Mouse (Mus musculus) embryonic facial prominence, embryonic 10.5 days (tissue): Measurements from ENCODE around the gene Spryd4. TPM values are rescaled to one million over a fixed set of nuclear protein-coding genes. Genes with fewer than 3 reads are reported as not detected.
A peak's percentile ranks its signal among the peaks of the same experiment; 100 is the strongest.
"Not testable (repeated sequence)": the region's sequence is repeated elsewhere in the genome, so short reads cannot be mapped to it uniquely, and the experiment has no call there.

ENCODE experiments used
- DNase-seq: peaks from one replicate; pipeline ENCODE4 v3.0.0-alpha.2; 2017; ENCODE audit warnings: low spot score
- H3K27ac ChIP-seq: fragments of 300-500 bp; sonication (generic); replicated peaks from 2 replicates; pipeline ENCODE4 v1.5.1; 2016; ENCODE audit warnings: mild to moderate bottlenecking
- H3K27me3 ChIP-seq: fragments of 300-500 bp; sonication (generic); replicated peaks from 2 replicates; pipeline ENCODE4 v1.6.1; 2016; ENCODE audit warnings: low read depth, mild to moderate bottlenecking; ENCODE audit not compliant: poor library complexity, severe bottlenecking
- H3K36me3 ChIP-seq: fragments of 300-500 bp; sonication (generic); replicated peaks from 2 replicates; pipeline ENCODE4 v1.6.1; 2016; ENCODE audit warnings: mild to moderate bottlenecking, moderate library complexity
- H3K4me1 ChIP-seq: fragments of 300-500 bp; sonication (generic); 2 replicates; pipeline ENCODE4 v1.6.1; 2016
- H3K4me3 ChIP-seq: fragments of 300-500 bp; sonication (generic); 2 replicates; pipeline ENCODE4 v1.5.1; 2016; ENCODE audit warnings: mild to moderate bottlenecking, moderate library complexity
- H3K9me3 ChIP-seq: fragments of 300-500 bp; sonication (generic); 2 replicates; pipeline ENCODE4 v1.6.1; 2016; ENCODE audit warnings: mild to moderate bottlenecking
- WGBS: fragments of 180-500 bp; shearing (Covaris S2); methylation state at CpG from one replicate; pipeline ENCODE4 v1.1.7; 2016; 5-methylcytosine and 5-hydroxymethylcytosine counted together
- polyA plus RNA-seq: library from polyadenylated mRNA; unstranded; fragments of >200 nt; fragmentation: Nextera tagmentation; extraction: Ambion mirVana; gene quantifications from 2 replicates; pipeline ENCODE4 v1.2.1, GENCODE M21; 2016

Gene Spryd4
- polyA plus RNA-seq, 1 experiment from 2014 or later: 31.8 TPM

GRCm38 (mm10) chr10:128218387-128219117, 6.9 kb upstream of the Spryd4 start:
- Histone ChIP-seq H3K36me3 (no peaks in the 10 kb centered on the region), H3K4me1 (peaks cover 6% of the 10 kb centered on the region; the same call in 1 of the 2 replicates), H3K27me3 (peaks cover 14% of the 10 kb centered on the region), H3K9me3 (no peaks in the 10 kb centered on the region), H3K4me3 (no peak overlapping the region), H3K27ac (no peak overlapping the region)
- 94% methylated on average over 18 of the region's 18 CpGs for WGBS
- DNase-seq: no peak

- Histone ChIP-seq H3K9me3 (no peaks in the 10 kb centered on the region), H3K36me3 (0 out of 2 replicates have a peak, but pooled peaks cover 5% of the 10 kb centered on the region), H3K27me3 (peaks cover 20% of the 10 kb centered on the region), H3K27ac (no peak overlapping the region), H3K4me3 (no peak overlapping the region), H3K4me1 (peaks cover 18% of the 10 kb centered on the region)
- DNase-seq: no peak
- WGBS: 86% methylated on average over 5 of the region's 5 CpGs
Measured at GRCm38 (mm10) chr10:128214981-128215380, 3.4 kb upstream of the Spryd4 start.

- not testable (repeated sequence) for H3K9me3 ChIP-seq, H3K4me3 ChIP-seq, DNase-seq, H3K27ac ChIP-seq
- Histone ChIP-seq H3K36me3 (peaks cover 12% of the 10 kb centered on the region), H3K27me3 (peaks cover 20% of the 10 kb centered on the region), H3K4me1 (peaks cover 18% of the 10 kb centered on the region)
- WGBS: 91% methylated on average over 4 of the region's 4 CpGs
Measured at GRCm38 (mm10) chr10:128214112-128214511, 2.5 kb upstream of the Spryd4 start.

GRCm38 (mm10) chr10:128212871-128213323, 1.3 kb upstream of the Spryd4 start:
- Histone ChIP-seq H3K9me3 (no peaks in the 10 kb centered on the region), H3K27ac (no peak overlapping the region), H3K36me3 (peaks cover 20% of the 10 kb centered on the region), H3K4me3 (peak overlapping the region; percentile 52), H3K27me3 (peaks cover 20% of the 10 kb centered on the region), H3K4me1 (peaks cover 18% of the 10 kb centered on the region)
- DNase-seq: peak; percentile 69
- WGBS: 3% methylated on average over 18 of the region's 18 CpGs

- peaks cover 18% of the 10 kb centered on the region for H3K4me1 ChIP-seq
- H3K9me3 ChIP-seq: no peaks in the 10 kb centered on the region
- H3K4me3 ChIP-seq: peak overlapping the region; percentile 80
- H3K36me3 ChIP-seq: peaks cover 24% of the 10 kb centered on the region
- WGBS: 48% methylated on average over 6 of the region's 6 CpGs
- no peak for DNase-seq
- peaks cover 20% of the 10 kb centered on the region for H3K27me3 ChIP-seq
- H3K27ac ChIP-seq: peak overlapping the region; percentile 78
Measured at GRCm38 (mm10) chr10:128212148-128212547, 541 bp upstream of the Spryd4 start.

- peaks cover 20% of the 10 kb centered on the region for H3K27me3 ChIP-seq
- H3K4me3 ChIP-seq: peak overlapping the region; percentile 80
- peaks cover 35% of the 10 kb centered on the region for H3K36me3 ChIP-seq
- peak overlapping the region; percentile 78 for H3K27ac ChIP-seq
- peak; percentile 15 for DNase-seq
- H3K4me1 ChIP-seq: peaks cover 18% of the 10 kb centered on the region
- 34% methylated on average over 14 of the region's 14 CpGs for WGBS
- H3K9me3 ChIP-seq: no peaks in the 10 kb centered on the region
Measured at GRCm38 (mm10) chr10:128210954-128211353, 653 bp downstream of the Spryd4 start.

- H3K27ac ChIP-seq: no peak overlapping the region
- no peaks in the 10 kb centered on the region for H3K9me3 ChIP-seq
- H3K4me1 ChIP-seq: peaks cover 18% of the 10 kb centered on the region
- 88% methylated on average over 2 of the region's 2 CpGs for WGBS
- peaks cover 20% of the 10 kb centered on the region for H3K27me3 ChIP-seq
- H3K4me3 ChIP-seq: peak overlapping the region; percentile 80
- DNase-seq: no peak
- H3K36me3 ChIP-seq: peaks cover 35% of the 10 kb centered on the region
Measured at GRCm38 (mm10) chr10:128210131-128210530, 1.5 kb downstream of the Spryd4 start.

- DNase-seq: no peak
- Histone ChIP-seq H3K9me3 (no peaks in the 10 kb centered on the region), H3K27ac (no peak overlapping the region), H3K27me3 (peaks cover 14% of the 10 kb centered on the region), H3K36me3 (peaks cover 35% of the 10 kb centered on the region), H3K4me1 (peaks cover 18% of the 10 kb centered on the region), H3K4me3 (peak overlapping the region; percentile 18; the same call in 1 of the 2 replicates)
- WGBS: 95% methylated on average over 11 of the region's 11 CpGs
Measured at GRCm38 (mm10) chr10:128209311-128210009, 2.1 kb downstream of the Spryd4 start.

- WGBS: 94% methylated on average over 10 of the region's 10 CpGs
Measured at GRCm38 (mm10) chr10:128208326-128208725, 3.3 kb downstream of the Spryd4 start.

GRCm38 (mm10) chr10:128204941-128205340, 6.7 kb downstream of the Spryd4 start:
- H3K27ac ChIP-seq: no peak overlapping the region
- no peaks in the 10 kb centered on the region for H3K9me3 ChIP-seq
- peaks cover 8% of the 10 kb centered on the region; the same call in 1 of the 2 replicates for H3K4me1 ChIP-seq
- no peak for DNase-seq
- H3K27me3 ChIP-seq: no peaks in the 10 kb centered on the region
- H3K36me3 ChIP-seq: peaks cover 30% of the 10 kb centered on the region
- 90% methylated on average over 15 of the region's 15 CpGs for WGBS
- no peak overlapping the region for H3K4me3 ChIP-seq

More at GRCm38 (mm10) chr10:128208326-128208725, 3.3 kb downstream of the Spryd4 start:
- no peak overlapping the region for H3K27ac ChIP-seq
- H3K36me3 ChIP-seq: peaks cover 35% of the 10 kb centered on the region
- no peaks in the 10 kb centered on the region for H3K9me3 ChIP-seq
- H3K4me1 ChIP-seq: peaks cover 17% of the 10 kb centered on the region
- DNase-seq: no peak
- no peak overlapping the region for H3K4me3 ChIP-seq
- peaks cover 4% of the 10 kb centered on the region for H3K27me3 ChIP-seq

- H3K36me3 ChIP-seq: peaks cover 8% of the 10 kb centered on the region
- DNase-seq: no peak
- H3K27me3 ChIP-seq: peaks cover 11% of the 10 kb centered on the region
- 63% methylated on average over 6 of the region's 6 CpGs for WGBS
- no peak overlapping the region for H3K4me3 ChIP-seq
- H3K27ac ChIP-seq: no peak overlapping the region
- H3K4me1 ChIP-seq: peaks cover 8% of the 10 kb centered on the region; the same call in 1 of the 2 replicates
- H3K9me3 ChIP-seq: no peaks in the 10 kb centered on the region
Measured at GRCm38 (mm10) chr10:128201856-128202255, 9.8 kb downstream of the Spryd4 start.

GRCm38 (mm10) chr10:128194551-128195461, 16.8 kb downstream of the Spryd4 start:
- Histone ChIP-seq H3K27me3 (peaks cover 44% of the 10 kb centered on the region), H3K4me1 (peaks cover 16% of the 10 kb centered on the region), H3K4me3 (peak overlapping the region; percentile 82), H3K27ac (peak overlapping the region; percentile 82), H3K9me3 (no peaks in the 10 kb centered on the region), H3K36me3 (no peaks in the 10 kb centered on the region)
- DNase-seq: no peak
- under 1% methylated on average over 79 of the region's 79 CpGs for WGBS
